Mouse (Mus musculus) c-Kit-positive CD71-positive TER-119-positive erythroid progenitor cells, embryonic 14.5 days (primary cell): ENCODE results near the gene Gm13889.
A peak's percentile ranks its signal among the peaks of the same experiment; 100 is the strongest.

ENCODE experiments used
- DNase-seq: peaks from one replicate; pipeline ENCODE4 v3.0.0-alpha.2; 2013; ENCODE audit warnings: low spot score

Gene Gm13889

GRCm38 (mm10) chr2:93957785-93958175 lies 779 bp upstream of the Gm13889 start:
- no peak for DNase-seq

DNA sequence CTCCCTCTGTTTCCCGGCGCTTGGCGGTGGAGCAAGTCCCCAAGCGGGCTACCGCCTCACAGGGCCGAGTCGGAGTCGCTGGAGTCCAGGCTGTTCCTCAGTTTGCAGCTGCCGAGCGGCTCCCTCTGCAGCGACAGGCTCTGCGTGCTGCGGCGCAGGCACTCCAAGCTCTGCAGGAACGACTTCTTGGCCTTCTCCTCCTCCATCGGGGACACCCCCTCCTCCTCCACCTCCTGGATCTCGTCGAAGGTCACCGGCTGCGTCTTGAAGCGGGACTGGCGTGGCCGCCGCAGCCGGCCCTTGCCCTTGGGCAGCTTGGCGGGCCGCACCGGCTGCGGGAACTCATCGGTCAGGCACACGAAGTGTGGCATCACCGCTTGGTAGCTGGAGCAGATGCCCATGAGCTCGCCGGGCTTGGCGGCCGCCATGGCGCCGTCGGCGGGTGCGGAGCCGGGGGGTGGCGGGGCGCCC lies 635 bp downstream of the Gm13889 start:
- no peak for DNase-seq

GRCm38 (mm10) chr2:93955886-93956285 lies 1.1 kb downstream of the Gm13889 start:
- no peak for DNase-seq

GRCm38 (mm10) chr2:93954781-93955578 lies 2.0 kb downstream of the Gm13889 start:
- DNase-seq, result no peak

GRCm38 (mm10) chr2:93953726-93954125 lies 3.3 kb downstream of the Gm13889 start:
- no peak for DNase-seq

GRCm38 (mm10) chr2:93946976-93947375 lies 10.0 kb downstream of the Gm13889 start:
- DNase-seq, result no peak

GRCm38 (mm10) chr2:93944855-93945254 lies 12.1 kb downstream of the Gm13889 start:
- DNase-seq, result no peak

DNA sequence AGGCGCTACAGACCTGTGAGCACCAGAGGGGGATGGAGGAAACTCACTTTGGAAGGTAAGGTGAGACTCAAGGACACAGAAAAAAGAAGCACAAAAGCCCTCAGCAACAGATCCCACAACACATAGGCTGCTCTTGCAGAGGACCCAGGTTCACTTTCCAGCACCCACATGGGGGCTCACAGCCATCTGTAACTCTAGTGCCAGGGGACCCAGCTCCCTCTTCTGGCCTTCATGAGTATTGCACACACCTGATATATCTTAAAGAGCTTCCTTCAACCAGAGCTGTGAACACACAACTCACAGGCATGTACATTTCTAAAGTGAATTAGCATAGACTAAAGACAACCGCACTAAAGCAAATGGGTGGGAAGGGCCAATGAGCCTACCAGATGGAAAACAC lies 12.9 kb downstream of the Gm13889 start:
- DNase-seq, result peak; percentile 9

GRCm38 (mm10) chr2:93941670-93942069 lies 15.3 kb downstream of the Gm13889 start:
- no peak for DNase-seq

DNA sequence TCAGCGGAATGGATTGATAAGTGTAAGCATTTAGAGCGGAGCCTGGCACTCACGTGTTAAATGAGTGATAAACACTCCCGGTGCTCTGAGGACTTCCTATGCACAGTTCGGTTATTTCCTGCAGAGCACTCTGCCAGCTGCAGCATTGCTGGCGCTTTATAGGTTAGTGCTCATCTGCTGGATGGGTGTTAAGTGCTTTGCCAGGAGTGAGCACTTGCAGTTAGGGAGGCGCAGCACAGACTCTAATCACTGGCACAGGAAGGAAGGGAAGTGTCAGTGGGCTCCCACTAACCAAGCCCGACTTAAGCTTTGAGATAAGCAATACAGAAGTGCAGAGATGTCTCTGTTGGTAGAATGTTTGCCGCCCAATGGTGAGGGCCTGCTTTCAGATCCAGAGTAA lies 18.5 kb downstream of the Gm13889 start:
- DNase-seq, result no peak

- DNase-seq, result no peak
Observed at GRCm38 (mm10) chr2:93928866-93929265, 28.1 kb downstream of the Gm13889 start.

DNA sequence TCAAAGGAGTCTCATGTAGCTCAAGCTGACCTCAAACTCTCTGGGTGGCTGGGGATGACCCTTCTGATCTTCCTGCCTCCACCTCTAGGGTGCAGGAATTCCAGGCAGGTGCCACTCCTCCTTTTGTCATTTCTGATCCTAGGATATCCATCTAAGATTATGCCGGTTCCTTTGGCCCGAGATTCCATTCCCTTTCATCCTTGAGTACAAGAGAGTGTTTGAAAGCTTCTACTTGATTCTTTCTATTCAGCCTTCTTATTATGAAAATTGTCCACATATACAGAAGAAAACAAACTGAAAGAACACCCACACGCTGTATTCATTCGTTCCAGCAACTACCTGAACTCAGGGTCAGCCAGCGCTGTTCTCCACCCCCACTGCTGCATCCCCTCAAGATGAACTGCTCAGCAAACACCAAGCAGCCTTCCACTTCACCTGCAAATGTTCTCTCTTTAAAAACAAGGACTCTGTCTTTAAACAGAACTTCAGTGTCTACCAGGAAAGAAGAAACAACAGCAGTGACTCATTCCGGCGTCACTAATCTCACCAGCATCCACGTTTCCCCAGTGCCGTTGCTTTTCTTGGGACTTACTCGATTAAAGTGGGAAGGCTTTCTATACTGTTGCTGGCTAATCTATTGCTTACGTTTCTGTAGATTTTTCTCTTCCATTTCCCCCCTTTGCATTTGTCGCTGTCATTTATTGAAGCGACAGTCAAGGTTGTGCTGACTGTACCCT lies 29.1 kb downstream of the Gm13889 start:
- no peak for DNase-seq

DNA sequence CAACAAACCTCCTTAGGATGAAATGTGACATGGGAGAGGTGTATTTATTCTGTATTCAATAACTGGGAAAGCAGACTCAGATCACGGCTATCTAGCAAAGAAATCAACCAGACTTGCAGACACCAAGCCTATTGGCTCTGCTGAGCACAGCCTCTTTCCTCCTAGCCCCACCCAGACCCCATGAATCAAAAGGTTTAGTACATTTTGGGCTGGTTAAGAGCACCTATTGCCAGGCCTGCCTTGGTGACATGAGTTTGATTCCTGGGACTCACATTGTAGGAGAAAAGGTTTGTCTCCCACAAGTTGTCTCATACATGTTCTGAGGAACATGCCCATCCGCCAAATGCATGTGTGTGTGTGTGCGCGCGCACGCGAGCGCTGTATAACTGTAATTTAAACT lies 30.9 kb downstream of the Gm13889 start:
- no peak for DNase-seq

DNA sequence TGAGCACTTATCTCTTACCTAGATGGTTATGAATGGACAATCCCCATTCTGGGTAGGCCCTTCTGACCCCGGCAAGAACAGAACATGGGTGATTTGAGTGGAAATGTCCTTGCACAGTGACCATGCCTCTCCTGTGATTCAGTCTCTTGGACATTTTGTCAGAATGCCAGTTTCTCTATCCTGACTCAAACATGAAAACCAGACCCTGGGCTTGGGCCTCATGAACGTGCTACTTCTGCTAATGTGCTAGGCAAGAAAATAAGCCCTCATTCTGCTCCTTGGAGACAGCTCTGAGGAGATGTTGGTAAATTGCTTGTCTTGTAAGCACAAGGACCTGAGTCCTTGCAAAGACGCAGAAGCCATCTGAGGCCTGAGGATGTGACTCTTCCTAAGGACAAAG lies 37.9 kb downstream of the Gm13889 start:
- DNase-seq, result no peak

DNA sequence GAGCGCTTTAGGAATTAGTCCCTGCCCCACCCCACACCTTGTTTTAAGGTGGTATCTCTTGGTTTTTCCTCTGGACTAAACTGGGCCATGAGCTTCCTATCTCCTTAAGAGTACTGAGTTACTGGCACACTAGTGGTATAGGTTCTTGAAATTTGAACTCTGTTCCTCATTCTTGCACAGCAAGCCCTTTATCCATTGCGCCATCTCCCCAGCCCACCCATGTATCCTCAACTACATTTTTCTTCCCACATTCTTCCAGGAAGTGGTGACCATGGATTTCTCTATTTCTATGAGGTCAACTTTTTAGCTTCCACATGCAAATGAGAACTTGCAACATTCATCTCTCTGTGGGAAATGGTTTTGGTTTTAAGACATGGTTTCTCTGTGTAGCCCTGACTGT lies 43.4 kb downstream of the Gm13889 start:
- no peak for DNase-seq

DNA sequence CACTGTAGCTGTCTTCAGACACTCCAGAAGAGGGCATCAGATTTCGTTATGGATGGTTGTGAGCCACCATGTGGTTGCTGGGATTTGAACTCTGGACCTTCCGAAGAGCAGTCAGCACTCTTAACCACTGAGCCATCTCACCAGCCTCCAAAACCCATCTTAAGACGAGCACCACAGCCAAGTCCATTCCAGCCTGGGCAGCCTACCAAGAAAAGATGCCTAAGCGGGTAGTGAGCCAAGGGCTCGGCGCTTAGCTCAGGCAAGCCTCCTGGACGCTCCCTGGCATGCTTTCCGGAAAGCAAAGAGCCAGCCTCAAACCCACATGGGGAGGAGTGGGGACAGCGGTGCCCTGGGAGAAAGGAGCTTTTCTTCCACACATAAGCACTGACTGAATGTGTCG lies 45.1 kb downstream of the Gm13889 start:
- no peak for DNase-seq

GRCm38 (mm10) chr2:93909716-93910115 lies 47.3 kb downstream of the Gm13889 start:
- DNase-seq, result no peak

- no peak for DNase-seq
Observed at GRCm38 (mm10) chr2:93907519-93908294, 49.3 kb downstream of the Gm13889 start.

GRCm38 (mm10) chr2:93906316-93906715 lies 50.7 kb downstream of the Gm13889 start:
- DNase-seq, result no peak
